Mouse (Mus musculus) gastrocnemius, postnatal 14 days (tissue): Measurements from ENCODE around the gene Zfp369. TPM values are rescaled to one million over a fixed set of nuclear protein-coding genes. Genes with fewer than 3 reads are reported as not detected.

ENCODE experiments used
- total RNA-seq, 2 experiments: library from RNA; stranded (reverse); gene quantifications; 2 replicates each; pipeline ENCODE4 v1.2.3; 2021

The Zfp369 gene
- total RNA-seq, 2 experiments from 2014 or later: 9.2 to 10.3 TPM

Other genes starting within 250 kb of the Zfp369 start
- gene Spata31d1c, start 245.8 kb upstream of the Zfp369 start, total RNA-seq: not detected
- gene Prss47, start 226.1 kb upstream of the Zfp369 start, total RNA-seq: not detected
- gene Mfsd14b, start 165.8 kb upstream of the Zfp369 start, total RNA-seq: 10 to 100 TPM; 10.5 TPM
- gene Olfr465-ps1, start 140.7 kb upstream of the Zfp369 start, total RNA-seq: not detected
- not detected for gene Olfr466, start 128.6 kb upstream of the Zfp369 start, total RNA-seq
- not detected for gene Nlrp4f, start 72.8 kb upstream of the Zfp369 start, total RNA-seq
- not detected for gene Gm10775, start 19.3 kb upstream of the Zfp369 start, total RNA-seq
- not detected for gene Gm10139, start 233.9 kb downstream of the Zfp369 start, total RNA-seq